Mouse (Mus musculus): Measurements from ENCODE around the gene Rit1.

DNA sequence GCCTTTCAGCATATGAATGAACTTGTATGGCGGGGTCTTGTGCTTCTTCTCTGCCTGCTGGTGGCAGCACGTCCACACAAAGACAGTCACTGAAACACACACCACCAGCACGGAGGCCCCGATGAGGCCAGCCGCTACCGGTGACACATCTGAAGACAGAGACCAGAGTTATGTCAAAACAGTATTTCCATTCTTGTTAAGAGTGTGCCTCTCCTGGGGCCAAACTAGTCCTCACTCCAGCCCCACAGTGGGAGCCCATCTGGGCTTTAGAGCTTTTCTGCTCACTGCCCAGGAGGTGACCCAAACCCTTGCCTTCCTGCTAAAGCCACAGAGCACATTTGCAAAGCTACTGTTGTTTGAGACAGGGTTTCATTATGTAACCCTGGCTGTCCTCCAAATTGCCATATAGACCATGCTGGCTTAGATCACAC lies 45.8 kb downstream of the Rit1 start:
- TF ChIP-seq EP300 (IDR thresholded peaks at IDR 0.05; ENCODE audit: low read depth) (no peak), CTCF (IDR thresholded peaks at IDR 0.05; ENCODE audit: low read depth) (peak; percentile 36)

Data from liver, postnatal 0 days (tissue).